Mouse (Mus musculus) intestine, embryonic 16.5 days (tissue): ENCODE measurements around the gene Rhox3h. TPM values are rescaled to one million over a fixed set of nuclear protein-coding genes. Genes with fewer than 3 reads are reported as not detected.

Experiments
- polyA plus RNA-seq: library from polyadenylated mRNA; unstranded; fragments of >200 nt; fragmentation: Nextera tagmentation; extraction: Ambion mirVana; gene quantifications from 2 replicates; pipeline ENCODE4 v1.2.1, GENCODE M21; 2015

Rhox3h gene
- polyA plus RNA-seq, 1 experiment from 2014 or later, result not detected

Other genes starting within 250 kb of the Rhox3h start
- gene Rhox4b, start 236.3 kb downstream of the Rhox3h start, polyA plus RNA-seq, result not detected in 2 replicates
- gene Rhox2c, start 215.1 kb downstream of the Rhox3h start, polyA plus RNA-seq, result not detected in 2 replicates
- not detected in 2 replicates for gene Rhox3c, start 210.2 kb downstream of the Rhox3h start, polyA plus RNA-seq
- not detected in 2 replicates for gene Rhox4c, start 188.4 kb downstream of the Rhox3h start, polyA plus RNA-seq
- not detected in 2 replicates for gene Rhox2d, start 175.3 kb downstream of the Rhox3h start, polyA plus RNA-seq
- gene Rhox4d, start 154.4 kb downstream of the Rhox3h start, polyA plus RNA-seq, result not detected in 2 replicates
- gene Rhox2e, start 138.3 kb downstream of the Rhox3h start, polyA plus RNA-seq, result not detected in 2 replicates
- gene Rhox3e, start 126.7 kb downstream of the Rhox3h start, polyA plus RNA-seq, result not detected in 2 replicates
- not detected in 2 replicates for gene Rhox4e, start 111.4 kb downstream of the Rhox3h start, polyA plus RNA-seq
- gene Rhox2f, start 97.4 kb downstream of the Rhox3h start, polyA plus RNA-seq, result not detected in 2 replicates
- gene Rhox3f, start 87.8 kb downstream of the Rhox3h start, polyA plus RNA-seq, result not detected in 2 replicates
- gene Rhox4f, start 61.1 kb downstream of the Rhox3h start, polyA plus RNA-seq, result not detected in 2 replicates
- not detected in 2 replicates for gene Rhox3g, start 40.2 kb downstream of the Rhox3h start, polyA plus RNA-seq
- gene Rhox2g, start 25.3 kb downstream of the Rhox3h start, polyA plus RNA-seq, result not detected in 2 replicates
- gene Rhox4g, start 17.4 kb downstream of the Rhox3h start, polyA plus RNA-seq, result not detected in 2 replicates
- not detected in 2 replicates for gene Rhox2h, start 4.5 kb upstream of the Rhox3h start, polyA plus RNA-seq
- 2.2 and 3.3 TPM in 2 replicates for gene Rhox5, start 136.1 kb upstream of the Rhox3h start, polyA plus RNA-seq
- not detected in 2 replicates for gene Rhox6, start 158.1 kb upstream of the Rhox3h start, polyA plus RNA-seq
- not detected in 2 replicates for gene Rhox7a, start 162.9 kb upstream of the Rhox3h start, polyA plus RNA-seq
- not detected in 2 replicates for gene Rhox8, start 210.2 kb upstream of the Rhox3h start, polyA plus RNA-seq
- not detected in 2 replicates for gene Rhox7b, start 228.5 kb upstream of the Rhox3h start, polyA plus RNA-seq
- gene Rhox9, start 233.0 kb upstream of the Rhox3h start, polyA plus RNA-seq, result not detected in 2 replicates